Mouse (Mus musculus): ENCODE data around the gene Vezf1. TPM values are rescaled to one million over a fixed set of nuclear protein-coding genes. Genes with fewer than 3 reads are reported as not detected.
A peak's percentile ranks its signal among the peaks of the same experiment; 100 is the strongest.

Gene Vezf1
- total RNA-seq, 4 experiments from 2014 or later = 42.1 to 71.0 (median 59.4) TPM

DNA sequence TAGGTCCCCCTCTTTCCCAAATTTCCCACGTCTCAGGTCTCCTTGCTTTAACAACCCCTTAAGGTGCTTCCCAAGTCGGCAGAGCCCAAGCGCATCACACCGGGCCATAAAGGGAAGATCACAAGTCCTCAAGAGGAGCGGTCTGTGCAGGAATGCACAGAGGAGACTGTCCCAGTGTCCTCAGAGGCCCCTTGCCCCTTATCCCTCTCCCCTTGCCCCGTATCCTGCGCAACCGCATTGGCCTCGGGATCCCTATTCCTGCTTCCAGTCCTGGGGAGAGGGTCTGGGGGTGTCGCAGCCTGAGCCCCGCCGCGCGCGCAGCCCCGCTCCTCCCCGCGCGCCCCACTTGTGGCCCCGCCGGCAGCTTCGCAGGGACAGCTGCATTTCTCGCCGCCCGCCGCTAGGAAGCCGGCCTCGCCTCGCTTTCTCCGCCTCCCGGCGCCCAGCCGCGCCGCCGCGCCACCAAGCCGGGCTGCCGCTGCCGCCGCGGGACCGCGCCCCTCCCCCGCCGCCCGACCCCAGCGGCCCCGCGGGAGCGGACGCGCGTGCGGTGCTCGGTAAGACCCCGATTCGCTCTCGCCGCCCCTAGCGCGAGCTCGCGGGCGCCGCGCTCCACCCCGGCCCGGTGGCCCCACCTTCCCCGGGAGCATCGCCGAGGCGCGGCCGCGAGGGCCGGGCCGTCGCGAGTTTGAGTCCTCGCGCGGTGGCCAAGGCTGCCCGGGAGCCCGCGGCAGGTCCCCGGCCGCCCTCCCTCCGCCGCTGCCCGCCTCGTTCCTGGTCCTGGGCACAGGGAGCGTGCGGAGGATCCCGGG is 30.9 kb downstream of the Vezf1 start:
- DNase-seq = peak; percentile 66

DNA sequence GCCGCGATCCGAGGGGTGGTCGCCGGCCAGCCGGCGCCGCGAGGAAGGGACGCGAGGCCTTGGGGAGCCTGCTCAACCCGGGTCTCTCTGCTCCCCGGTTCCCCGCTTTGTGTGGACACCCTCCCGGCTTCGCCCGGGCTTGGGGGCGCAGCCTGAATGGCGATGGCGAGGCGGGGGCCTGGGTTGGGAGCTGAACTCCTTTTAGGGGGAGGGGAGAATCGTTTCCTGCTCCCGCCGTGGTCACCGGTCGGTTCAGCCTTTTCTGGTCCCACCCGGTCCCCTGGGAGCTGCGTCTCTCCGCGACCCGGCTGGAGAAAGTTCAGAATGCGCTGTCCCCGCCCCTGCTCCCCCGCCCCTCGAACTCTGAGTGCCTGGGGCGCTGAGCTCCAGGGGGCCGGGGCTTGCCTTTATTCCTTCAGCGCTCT is 31.5 kb downstream of the Vezf1 start:
- DNase-seq = peak; percentile 67

DNA sequence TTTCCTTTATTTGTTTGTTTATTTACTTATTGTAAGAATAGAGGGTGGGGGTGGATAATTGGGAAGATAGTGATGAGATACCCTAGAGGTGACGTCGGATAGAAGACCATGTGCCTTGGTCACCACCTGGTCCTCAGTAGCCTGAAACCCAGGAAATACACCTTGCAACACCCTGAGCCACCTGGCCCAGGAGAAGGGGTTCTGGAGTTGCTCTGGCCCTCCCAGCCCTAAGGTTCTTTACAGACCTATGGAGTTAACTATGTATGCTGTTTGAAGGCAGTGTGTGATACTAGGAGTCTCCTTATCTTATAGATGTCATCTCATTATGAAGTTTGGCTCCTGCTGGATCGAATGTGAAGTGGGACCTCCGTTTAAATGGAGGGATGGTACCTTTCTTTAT is 32.1 kb downstream of the Vezf1 start:
- no peak for DNase-seq

GRCm38 (mm10) chr11:88103214-88103941 is 35.3 kb downstream of the Vezf1 start:
- no peak for DNase-seq

DNA sequence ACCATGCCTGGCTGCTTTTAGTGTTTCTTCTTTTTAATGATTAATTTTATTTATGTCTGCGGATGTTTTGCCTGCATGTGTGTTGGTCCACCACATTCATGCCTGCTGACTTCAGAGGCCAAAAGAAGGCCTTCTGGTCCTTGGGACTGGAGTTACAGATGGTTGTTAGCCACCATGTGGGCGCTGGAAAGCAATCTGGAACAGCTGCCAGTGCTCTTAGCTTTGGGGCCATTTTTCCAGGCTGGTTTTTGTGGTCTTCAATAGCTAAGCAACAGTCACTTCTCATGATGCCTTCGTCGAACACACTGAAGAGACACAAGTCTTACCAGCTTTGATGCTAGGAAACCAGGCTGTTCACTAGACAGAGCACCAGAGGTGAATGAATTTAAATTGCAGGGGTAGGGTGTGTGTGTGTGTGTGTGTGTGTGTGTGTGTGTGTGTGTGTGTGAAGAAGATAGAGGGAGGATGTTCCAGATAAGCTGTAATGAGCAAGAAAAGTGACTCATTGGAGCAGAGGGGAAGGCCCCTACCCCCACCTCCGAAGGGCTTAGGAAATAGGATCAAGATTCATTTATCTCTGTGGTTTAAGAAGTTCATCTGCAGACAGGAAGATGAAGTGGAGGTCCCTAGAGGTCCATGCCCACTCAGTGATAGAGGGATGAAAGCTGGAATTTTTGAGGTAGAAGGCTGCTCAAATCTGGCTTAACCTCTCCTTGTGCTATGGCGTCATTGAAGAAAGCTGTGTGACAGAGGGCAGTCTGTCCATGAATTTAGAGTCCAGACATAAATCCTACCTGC is 37.6 kb downstream of the Vezf1 start:
- no peak for DNase-seq

DNA sequence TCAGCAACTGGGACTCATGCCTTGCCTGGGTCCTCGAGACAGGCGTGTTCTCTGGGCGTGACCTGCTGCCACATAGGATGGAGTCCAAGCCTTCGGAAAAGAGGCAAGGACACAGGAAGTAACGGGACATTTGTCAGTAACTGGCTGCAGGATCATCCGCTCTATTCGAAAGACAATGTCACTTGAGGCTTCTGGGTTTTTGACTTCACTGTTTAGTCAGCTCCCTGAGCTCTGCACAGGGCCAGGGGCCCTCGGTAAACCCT is 38.1 kb downstream of the Vezf1 start:
- peak; percentile 55 for DNase-seq

DNA sequence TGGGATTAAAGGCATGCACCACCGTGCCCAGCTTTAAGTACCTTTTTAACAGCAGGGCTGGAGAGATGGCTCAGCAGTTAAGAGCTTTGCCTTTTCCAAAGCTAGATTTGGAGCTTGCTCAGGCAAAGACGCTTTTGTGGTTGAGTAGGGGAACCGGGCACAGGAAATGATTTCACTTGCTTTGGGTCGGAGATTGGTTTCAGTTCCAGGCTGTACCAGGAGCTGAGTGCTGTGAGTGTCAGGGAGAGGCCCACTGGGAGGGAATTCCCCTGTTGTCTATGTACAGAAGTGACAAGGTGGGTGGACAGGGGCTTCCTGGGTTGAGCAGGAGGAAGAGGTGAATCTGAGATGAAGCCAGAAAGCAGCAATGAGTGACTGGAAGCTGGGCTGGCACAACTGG is 39.3 kb downstream of the Vezf1 start:
- no peak for DNase-seq

DNA sequence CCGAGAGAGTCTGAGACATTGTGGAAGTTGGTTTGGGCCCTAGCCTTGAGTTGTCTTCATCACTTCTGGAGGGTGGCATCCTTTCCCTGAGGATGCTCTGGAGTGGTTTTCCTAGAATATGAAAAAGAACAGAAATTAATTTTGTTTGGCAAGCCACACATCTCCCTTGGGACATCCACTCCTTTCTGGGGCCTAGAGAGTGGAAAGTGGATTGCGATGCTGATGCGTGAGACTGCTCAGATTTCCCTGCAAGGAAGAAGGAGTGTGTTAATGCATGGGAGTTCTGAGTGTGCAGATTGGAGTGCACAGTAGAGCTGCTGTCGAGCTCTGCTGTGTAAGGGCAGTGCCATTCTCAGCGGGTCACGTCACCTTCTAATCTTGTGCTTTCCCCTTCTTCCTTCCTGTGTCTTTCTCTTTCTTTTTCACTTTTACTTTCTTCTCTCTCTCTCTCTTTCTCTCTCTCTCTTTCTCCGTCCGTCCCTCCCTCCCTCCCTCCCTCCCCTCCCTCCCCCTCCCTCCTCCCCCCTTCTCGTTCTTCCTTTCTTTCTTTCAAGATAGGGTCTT is 42.0 kb downstream of the Vezf1 start:
- DNase-seq = no peak

GRCm38 (mm10) chr11:88112078-88112477 is 44.0 kb downstream of the Vezf1 start:
- DNase-seq = peak; percentile 69

- DNase-seq = no peak
Measured at GRCm38 (mm10) chr11:88112677-88113333, 44.7 kb downstream of the Vezf1 start.

- peak; percentile 52 for DNase-seq
Measured at GRCm38 (mm10) chr11:88113543-88114271, 45.6 kb downstream of the Vezf1 start.

- peak; percentile 58 for DNase-seq
Measured at GRCm38 (mm10) chr11:88114871-88115301, 46.8 kb downstream of the Vezf1 start.

DNA sequence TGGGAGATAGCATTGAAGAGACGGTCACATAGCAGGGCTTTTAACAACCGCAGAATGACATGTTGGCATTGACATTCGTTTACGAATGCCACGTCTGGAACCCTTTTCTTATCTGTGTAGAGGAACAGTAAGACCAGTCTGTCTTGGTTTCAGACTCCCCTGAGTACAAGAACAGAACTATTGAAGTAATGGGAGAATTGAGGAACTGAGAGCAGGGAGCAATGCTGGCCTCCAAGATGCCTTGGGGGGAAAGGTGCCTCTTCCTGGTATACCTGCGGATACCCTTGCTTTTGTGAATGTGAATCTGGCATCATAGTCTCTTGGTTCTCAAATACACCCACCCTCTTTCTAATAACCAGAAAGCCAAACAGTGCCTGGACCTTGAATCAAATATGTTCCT is 48.5 kb downstream of the Vezf1 start:
- DNase-seq = no peak

DNA sequence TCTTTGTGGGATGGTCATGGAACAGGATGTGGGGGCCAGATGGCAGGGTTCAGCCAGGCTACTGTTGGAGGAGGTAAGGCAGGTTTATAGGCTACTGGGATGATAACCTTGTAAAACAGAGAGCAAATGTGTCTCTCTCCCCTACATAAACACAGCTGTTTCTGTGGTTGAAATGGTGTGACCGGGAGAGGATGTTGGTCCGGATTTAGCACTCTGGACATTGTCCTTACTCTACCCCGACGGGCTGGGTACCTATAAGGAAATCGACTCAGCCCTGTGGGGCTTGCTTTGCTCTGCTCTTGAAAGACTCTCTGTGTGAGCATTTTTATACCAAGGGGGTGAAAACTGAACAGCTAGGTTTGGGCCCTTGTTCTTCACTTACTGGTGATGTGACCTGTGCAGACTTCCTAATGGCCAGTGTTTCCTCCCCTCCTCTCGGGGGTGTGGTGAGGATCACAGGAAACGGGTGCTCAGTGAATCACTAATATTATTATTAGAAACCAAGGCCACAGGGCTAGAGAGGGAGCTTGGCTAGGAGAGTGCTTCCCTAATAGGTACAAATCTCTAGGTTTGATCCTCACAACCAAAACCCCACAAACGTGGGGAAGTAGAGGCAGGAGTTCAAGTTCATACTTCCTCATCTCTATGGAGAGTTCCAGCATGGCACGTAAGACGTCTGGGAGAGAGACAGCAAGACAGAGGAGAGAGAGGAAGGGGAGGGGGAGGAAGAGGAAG is 49.4 kb downstream of the Vezf1 start:
- peak; percentile 67 for DNase-seq

GRCm38 (mm10) chr11:88118091-88118440 is 50.0 kb downstream of the Vezf1 start:
- DNase-seq = no peak

DNA sequence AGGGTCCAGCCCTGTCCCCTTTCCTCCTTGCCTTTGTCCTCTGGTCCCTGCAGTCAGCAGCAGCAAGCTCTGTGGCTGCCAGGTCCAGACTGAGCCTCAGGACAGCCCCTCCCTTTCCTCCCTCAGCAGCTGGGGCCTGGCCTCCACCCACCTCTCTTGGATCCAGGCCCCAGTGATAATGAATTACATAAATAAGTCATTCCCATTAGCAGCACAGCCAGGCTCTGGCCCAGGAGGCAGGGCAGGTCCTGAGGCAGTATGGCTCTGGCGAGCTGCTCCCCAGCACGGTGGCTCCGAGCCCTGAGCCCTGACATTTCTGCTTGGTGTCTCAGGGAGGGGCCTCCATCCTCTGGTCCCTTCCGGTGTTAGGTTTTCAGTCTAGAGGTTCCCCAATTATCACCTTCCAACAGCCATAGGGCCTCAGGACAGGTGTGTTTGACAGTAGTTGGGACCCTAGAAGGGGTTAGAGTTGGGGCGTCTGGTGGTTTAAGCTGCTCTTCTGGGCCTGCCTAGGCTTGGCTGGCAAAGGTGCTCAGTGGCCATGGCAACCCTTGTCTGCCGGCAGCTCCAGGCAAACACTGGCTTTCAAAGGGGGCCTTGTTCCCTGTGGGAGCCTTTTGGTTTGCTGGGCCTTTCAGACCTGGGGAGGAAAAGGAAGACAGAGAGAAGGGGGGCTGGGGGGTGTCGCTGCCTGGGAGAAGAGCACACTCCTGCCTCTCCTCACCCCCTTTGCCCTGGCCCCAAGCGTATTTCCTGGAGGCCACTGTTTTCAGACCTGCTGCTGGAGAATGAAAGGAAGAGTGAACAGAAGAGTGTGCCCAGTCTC is 51.0 kb downstream of the Vezf1 start:
- peak; percentile 79 for DNase-seq

DNA sequence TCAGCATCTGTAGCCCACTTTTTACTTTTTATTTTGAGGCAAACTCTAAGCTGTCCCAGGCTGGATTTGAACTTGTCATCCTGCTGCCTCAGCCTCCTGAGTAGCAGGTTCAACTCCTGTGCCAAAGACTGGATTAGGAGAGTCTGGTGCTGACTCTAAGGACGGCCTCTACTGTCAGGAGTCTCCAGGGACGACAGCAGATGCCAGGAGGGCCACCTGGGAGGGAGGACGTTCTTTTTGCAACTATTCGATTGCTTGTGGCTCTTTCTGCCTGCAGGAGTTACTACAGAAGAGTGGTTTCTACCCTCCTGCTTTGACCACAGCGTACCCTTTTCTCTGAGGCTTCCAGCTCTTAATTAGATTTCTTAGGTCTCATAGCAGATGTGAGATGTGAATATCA is 54.5 kb downstream of the Vezf1 start:
- DNase-seq = no peak

- DNase-seq = no peak
Measured at GRCm38 (mm10) chr11:88123021-88123420, 54.9 kb downstream of the Vezf1 start.

DNA sequence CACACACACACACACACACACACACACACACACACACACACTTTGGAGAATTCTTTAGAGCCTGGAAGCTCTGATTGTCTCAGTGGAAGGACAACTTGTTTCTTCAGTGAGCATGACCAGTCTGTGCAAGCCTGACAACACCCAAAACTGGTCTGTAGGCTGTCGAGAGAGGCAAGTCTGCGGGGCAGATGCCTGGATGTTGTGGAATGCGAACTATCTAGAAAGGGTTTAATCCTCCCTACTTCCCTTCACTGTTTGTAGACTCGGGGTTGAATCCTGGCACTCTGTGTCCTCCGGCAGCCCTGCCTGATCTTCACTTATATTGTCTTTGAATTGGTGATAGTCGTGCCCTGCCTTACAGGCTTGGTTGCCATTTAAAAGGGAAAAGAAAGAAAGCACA is 55.7 kb downstream of the Vezf1 start:
- DNase-seq = no peak

- no peak for DNase-seq
Measured at GRCm38 (mm10) chr11:88125483-88125882, 57.4 kb downstream of the Vezf1 start.

Measured in adrenal gland, adult 8-10 months (tissue).